Mouse (Mus musculus) R1 (cell line): ENCODE measurements at regions not wholly inside any gene's neighbourhood (a gene's known extent, or its start where the extent isn't known, plus 50 kb on each side); places are given as distances from the start of the nearest gene placed in this dataset.

Experiments used
- DNase-seq: peaks from one replicate; pipeline ENCODE4 v3.0.0-alpha.2; 2018; ENCODE audit warnings: low read depth, low spot score

DNA sequence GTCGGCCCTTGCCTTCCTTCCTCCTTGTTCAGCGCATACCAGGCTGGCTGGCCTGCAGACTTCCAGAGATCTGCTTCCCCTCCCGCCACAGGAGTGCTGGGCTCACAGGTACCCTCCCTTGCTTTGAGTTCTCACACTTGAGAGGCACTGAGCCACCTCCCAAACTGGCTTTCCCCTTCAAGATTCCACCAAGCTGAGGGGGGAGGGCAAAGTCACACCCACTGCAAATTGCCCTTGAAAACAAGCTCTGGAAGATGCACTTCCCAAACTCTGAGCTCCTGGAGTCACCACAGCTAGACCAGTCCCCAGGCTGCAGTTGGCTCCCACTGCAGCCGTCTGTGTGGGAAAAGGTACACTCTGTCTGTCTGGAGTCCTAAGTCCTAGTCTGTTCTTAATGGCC lies 142.1 kb upstream of the Slc22a12 start:
- DNase-seq = peak; percentile 66

DNA sequence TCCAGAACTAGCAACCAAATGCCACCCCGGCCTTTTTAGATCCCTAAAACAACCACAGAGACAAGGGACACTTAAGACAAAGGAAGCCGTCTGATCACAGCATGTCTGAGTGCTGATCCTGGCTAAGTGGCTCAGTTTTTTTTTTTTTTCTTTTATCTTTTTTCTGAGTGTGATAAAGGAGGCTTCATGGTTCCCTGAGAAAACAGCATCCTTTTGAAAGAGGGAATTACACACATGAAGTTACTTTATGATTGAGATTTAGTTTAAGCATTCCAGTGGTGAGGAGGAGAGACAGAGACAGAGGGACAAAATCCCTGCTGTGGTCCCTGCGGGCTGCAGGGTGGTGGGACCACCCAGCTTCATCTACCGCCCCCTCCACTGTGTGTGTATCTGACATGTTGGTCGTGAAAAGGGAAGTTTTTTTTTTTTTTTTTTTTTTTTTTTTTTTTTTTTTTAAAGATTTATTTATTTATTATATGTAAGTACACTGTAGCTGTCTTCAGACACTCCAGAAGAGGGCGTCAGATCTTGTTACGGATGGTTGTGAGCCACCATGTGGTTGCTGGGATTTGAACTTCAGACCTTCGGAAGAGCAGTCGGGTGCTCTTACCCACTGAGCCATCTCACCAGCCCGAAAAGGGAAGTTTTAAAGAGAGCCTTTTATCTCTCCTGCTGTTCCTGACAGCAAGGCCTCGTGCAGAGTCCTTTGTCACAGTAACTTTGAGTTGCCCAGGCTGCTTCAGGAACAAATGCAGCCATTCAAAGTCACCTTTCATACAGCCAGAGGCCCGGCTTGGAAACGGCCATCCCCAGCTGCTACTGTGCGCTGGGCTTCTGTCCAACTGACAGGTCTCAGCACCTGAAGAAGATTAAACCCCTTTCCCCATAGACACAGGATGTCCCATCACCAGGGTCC lies 136.8 kb upstream of the Slc22a12 start:
- DNase-seq = peak; percentile 69

DNA sequence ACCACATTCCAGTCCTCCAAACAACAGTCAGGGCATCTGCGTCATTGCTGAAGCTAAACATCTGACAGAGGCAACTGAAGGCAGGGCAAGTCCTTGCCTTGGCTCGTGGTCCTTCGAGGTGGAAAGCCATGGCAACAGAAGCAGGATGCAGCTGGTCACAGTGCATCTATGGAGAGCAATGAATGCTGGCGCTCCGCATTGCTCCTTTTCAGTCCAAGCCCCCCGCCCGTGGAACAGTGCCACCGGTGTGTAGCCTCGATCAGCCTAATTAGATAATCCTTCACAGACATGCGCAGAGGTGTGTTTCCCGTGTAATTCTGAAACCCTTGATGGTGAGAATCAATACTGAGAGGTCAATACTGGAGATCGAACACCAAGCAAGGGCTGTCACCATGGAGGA lies 134.7 kb upstream of the Slc22a12 start:
- DNase-seq = peak; percentile 51

DNA sequence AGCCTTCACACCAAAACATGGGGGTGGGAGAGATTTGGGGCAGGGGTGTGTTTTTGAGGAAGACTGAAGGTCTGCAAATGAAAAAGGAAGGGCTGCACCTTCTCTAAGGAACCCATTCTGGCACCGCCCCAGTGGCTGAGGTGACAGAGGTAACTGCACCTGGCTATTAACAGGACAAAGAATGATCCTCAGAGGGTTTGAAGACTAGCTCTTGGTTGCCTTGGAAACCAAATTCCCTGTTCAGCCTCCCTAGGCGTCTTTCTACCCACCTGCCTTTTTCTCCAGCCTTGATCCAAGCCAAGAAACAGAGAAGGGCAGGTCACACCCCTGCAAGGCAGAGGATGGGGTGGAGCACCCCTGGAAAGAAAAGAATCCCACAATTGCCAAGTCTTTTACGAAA lies 132.8 kb upstream of the Slc22a12 start:
- peak; percentile 99 for DNase-seq

DNA sequence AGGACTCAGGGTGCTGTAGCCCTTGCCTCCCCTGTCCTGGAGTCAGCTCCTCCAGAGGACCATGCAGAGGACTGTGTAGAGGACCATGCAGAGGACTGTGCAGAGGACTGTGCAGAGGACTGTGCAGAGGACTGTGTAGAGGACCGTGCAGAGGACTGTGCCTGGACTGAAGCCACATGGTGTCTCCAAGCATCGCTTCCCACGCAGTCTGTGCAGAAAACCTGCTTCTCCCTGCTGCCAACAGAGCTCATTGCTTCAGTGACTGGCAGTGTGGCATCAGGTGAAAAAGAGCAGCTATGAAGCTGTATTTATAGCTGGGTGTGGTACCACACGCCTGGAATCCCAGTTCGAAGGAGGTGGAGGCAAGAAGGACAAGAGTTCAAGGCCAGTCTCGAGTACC lies 128.9 kb upstream of the Slc22a12 start:
- no peak for DNase-seq

DNA sequence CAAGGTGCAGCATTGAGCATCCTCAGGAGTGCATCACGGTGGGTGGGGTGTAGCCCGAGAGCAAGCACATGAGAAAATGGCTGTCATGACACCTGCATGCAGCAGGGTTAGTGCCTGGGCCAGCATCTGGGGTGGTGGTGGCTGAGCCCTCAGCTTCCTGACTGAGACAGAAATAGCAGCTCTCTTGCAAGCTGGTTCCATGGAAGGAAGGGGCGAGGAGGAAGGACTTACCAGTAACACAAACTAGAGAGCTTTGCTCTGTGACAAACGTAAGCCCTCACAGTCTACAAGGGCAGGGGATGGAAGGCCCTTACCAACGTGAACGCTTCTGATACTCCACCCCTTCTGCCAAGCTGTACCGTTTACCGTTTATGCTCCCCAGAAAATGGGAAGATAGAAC lies 127.0 kb upstream of the Slc22a12 start:
- DNase-seq = no peak

DNA sequence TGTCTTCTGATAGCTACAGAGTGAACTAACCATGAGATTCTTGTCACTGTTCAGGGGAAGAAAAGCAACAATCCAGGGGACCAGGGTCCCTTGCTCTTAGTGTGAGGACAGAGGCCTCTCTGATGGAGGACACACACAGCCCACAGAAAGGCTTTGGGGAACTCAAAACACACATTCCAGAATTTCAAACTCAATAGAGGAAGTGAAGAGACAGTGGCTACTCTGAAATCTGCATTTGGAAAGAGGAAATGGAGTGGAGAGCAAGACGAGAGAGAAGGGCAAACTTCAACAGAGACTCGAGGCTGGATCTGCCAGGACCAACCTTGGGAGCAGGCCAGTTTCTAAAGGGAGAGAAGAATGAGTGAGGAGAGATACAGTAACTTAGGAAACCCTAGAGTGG lies 125.7 kb upstream of the Slc22a12 start:
- DNase-seq = no peak

DNA sequence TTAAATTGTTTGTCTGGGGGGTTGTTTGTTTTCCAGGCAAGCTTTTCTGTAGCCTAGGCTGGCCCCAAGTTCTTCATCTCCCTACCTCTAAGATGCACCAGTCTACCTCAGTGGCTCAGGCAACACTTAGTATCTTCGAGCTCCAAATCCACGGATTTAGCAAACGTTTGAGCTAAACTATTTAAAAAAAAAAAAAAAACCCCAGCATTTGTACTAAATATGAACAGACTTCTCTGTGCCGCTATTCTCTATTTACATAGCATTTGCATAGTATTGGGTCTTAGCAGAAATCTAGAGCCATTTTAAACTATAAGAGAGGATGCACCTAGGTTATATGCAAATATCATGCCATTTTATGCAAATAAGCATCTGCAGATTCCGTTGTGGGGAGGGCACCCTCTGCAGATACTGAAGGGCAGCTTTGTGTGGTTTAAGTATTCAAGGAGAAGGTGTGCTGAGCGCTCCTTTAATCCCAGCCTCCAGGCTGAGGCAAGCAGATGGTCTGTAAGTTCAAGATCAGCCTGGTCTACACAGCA lies 123.4 kb upstream of the Slc22a12 start:
- DNase-seq = no peak

DNA sequence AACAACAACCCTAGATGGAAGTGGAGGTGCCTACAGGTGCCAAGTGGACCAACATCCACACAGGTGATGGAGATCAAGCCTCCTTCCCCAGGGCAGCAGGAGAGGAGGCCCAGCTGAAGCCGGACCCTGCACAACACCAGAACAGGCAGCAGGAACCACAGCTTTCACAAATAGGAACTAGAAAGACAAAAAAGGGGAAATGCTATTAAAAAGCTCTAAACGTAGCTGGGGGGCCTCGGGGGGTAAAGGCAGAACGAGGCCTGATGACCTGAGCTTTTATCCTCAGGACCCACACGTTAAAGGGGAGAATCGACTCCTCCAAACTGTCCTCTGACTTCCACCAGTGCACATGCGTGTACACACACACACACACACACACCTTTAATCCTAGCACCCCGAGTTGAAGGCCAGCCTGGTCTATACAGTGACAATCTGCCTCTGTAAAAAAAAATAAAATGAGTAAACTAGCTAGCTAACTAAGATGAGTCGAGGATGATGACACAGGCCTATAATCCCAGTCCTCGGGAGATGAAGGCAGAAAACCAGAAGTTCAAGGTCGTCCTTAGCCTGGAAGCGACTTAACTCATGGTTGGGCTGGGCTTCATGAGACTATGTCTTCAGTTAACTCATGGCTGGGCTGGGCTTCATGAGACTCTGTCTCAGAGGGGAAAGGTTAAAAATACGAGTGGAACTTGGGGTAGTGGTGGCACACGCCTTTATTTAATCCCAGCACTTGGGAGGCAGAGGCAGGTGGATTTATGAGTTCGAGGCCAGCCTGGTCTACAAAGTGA lies 122.6 kb upstream of the Slc22a12 start:
- DNase-seq = no peak

DNA sequence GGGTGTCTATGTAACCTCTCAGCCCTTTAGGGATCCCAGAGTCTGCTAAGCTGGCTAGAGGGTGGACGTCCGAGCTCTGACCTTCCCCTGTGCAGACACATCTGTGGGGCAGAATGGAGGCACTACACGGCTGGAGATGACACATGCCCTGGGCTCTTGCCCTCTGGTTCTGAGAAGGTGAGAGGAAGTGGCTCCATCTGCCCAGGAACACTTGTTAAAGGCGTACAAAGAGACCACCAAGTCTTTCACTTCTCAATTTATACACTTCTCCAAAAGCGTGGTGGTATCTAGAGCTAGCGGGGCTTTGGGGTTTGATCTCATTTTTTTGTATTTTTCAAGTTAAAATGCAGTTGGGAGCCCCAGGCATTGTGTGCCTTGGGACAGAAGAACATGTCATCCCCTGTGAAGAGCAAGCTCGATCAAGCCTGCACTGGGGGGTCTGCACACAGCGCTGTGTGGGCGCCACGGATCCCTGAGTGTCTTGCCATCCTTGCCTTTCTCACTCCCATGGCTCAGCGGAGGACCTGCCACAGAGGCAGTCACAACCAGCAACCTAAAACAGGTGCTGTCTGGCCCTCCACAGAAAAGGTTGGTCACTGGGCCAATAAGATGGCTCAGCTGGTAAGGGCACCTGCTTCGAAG lies 121.6 kb upstream of the Slc22a12 start:
- no peak for DNase-seq

DNA sequence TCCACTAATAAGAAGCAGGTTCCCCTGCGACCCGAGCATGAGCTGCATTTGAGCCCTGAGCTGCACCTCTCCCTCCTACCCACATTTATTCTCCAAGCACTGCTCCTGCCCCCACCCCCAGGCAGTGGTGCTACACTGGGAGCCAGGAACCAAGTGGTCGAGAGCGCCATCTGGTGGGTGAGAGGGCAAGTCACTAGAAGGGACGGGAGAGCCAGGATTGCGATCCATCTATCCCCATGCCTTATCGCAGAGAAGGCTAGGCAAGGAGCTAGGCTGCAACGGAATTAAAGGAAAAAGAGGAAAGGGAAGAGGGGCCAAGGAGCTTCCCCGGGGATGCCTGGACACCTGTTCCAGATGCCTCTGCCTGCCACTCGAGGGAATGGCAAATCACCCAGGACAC lies 120.6 kb upstream of the Slc22a12 start:
- peak; percentile 89 for DNase-seq

DNA sequence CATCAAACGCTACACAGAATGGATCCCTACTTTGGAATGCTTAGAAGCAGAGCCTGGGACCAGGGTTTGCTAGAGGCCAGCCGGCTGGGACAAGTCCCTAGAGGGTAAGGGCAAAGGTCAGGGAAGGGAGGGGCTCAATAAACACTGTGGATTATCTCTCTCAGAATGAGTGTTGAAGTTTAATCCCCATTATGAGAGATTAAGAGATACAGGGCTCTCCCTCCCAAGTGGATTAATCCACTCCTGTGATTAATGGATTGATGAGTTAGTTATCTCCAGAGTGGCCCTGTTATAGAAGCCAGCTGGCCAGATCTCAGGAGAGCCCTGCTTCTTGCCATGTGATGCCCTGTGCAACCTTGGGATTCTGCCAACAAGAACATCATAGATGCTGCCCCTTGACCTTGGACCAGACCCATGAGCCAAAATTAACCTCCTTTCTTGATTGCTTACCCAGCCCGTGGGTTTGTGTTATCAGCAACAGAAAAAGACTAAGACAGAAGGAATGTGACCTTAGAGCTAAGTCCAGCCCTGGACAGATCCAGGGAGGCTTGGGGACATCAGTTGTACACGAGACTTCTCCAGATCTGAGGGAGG lies 119.6 kb upstream of the Slc22a12 start:
- no peak for DNase-seq

DNA sequence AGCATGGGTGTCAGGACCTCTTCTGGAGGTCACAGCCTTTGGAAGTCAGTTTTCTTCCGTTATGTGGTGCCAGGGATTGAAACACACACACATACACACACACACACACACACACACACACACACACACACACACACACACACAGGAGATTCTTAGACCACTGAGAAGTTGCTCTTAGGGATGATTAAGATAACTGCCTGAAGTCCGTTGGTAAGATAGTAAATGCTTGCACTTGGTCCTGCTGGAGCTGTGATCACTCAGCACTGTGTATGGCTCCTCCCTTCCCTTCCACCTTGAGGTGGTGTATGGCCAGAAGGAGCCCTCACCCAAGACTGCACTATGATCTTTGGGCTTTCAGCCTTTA lies 118.7 kb upstream of the Slc22a12 start:
- DNase-seq = no peak

DNA sequence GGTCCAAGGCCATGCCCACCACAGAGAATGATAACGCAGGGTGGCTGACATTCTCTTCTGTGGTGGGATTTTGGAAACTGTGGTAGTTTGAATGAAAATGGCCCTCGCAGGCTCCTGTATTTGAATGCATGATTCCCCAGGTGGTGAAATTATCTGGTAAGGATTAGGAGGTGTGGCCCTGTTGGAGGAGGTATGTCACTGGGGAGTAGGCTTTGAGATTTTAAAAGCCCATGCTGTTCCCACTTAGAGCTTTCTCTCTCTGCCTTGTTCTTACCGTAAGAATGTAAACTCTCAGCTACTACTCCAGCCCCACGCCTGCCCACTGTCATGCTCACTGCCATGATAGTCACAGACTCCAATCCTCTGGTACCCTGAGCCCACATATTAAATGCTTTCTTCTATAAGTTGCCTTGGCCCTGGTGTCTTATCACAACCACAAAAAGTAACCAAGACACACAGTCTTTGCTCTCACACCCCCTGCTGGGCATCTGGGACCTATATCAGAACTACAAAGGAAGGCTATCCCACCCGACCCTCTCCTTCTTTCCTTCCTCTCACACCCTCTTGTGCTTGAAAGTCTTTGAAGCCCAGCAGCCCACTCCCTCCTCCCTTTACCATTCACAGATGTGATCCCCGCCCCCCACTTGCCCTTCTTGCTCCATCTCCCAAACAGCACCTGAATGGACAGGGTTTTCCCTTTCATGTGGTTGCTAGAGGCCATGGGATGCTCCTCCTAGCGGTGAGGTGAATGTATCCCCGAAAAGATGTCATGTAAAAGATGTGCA lies 118.1 kb upstream of the Slc22a12 start:
- peak; percentile 85 for DNase-seq

DNA sequence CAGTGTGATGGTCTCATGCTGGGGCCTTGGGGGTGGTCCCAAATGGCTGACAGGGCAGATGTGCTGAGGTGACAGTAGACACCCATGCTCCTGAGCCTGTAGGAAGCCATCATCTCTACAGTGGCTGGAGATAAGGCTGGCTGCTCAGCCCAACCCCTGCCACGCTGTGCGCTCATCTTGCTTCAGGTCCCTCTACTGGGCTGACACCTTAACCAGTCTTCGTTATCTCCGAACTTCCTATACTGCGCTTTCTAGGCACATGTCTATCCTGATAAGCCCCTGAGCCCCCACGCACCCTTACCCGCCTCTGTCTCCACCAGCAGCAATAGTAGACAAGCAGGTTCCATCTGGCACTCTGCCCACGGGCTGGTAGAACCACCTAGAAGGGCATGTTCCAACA lies 117.3 kb upstream of the Slc22a12 start:
- DNase-seq = no peak

DNA sequence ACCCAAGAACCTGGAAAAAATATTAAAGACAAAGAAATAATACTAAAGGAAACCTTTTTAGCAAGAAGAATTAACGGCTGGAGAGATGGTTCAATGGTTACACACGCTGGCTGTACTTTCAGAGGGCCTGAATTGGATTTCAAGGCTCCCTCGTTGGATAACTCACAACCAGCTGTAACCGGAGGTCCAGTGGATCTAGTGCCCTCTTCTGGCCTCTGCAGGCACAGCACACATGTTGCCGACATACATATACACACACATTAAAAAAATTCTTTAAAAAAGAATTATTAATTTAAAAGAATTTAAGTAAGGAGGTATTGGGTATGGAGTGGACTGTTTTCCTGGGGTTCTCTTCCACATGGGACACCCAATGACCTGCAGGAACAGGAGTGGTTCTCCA lies 111.7 kb upstream of the Slc22a12 start:
- peak; percentile 46 for DNase-seq

DNA sequence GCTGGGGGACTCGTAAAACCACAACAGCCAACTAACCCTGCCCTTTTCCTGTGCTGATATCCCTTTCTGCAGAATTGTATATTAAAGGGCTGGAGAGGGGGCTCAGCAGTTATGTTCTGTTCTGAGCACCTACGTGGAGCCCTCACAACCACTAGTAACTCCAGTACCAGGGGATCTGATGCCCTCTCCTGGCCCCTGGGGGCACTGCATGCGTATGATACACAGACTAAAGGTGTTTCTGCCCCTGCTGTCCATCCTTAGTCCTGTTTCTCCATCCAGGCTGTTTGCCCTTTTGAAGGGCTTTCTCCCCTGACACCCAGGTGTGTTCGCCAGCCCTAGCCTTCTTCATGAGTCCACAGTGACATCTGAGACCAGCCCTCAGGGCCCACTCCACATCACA lies 109.9 kb upstream of the Slc22a12 start:
- DNase-seq = peak; percentile 80

DNA sequence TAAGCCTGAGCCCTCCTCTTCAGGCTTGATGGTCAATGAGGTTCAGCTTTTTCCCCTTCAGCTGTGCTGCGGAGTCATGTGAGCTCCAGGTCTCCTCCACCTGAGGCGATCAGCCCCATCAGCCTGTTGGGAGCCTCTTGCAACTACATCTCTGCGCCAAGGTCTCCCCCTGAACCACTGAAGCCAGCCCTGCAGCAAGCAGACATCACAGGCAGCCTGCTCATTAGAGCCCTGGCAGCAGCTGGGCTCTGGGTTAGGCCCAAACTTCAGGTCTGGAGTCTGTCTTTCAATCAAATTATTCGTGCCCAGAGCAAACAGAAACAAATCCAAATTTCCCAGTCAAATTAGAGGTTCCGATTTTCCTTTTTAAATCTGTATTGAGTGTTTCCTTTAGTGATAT lies 108.4 kb upstream of the Slc22a12 start:
- DNase-seq = no peak

DNA sequence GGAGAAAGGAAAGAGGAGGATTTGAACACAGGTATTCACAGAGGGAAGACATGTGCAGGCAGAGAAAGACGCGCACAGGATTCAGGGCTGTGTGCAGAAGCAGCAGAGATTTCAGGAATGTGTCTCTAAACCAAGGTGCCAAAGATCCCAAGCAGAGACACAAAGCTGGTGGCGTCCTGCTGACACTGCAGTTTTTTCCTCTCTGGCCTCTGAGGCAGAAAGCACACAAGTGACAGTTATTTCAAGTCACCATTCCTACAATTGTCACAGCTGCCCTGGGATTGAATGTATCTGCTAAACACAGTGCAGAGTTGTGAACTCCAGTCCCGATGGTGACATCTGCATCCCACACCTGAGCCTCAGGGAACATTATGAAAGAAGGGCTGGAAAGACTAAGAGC lies 107.1 kb upstream of the Slc22a12 start:
- DNase-seq = no peak

DNA sequence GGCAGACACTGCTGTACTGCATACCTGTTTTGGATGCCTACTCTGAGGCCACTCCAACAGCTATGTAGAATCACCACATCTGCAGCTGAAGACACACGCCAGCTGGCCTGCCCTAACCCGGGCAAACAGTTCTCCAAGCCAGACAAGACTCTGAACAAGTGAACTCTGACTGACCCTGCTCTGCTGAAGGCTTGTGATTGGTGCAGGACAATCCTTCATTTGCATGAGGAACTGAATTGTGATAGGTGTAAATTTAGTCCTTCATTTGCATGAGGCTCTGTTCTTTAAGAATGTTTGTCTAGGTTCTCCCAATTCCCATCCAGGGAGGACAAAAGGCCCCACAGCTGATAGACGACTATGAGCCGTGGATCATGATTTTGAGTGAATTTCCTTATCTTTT lies 104.9 kb upstream of the Slc22a12 start:
- DNase-seq = peak; percentile 81

DNA sequence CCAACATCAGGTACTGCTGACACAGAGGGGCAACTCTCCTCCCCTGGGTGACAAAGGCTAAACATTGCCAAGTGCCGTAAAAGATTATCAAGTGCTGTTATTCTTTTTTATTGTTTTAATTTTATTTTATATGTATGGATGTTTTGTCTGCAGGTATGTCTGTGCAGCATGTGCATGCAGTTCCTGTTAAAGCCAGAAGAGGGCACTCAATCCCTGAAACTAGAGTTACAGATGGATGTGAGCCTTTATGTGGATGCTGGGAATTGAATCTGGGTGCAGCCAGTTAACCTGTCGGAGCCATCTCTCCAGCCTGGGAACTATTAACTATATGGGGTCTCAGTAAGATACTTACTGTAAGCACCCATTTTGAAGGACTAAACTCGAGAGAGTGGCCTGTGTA lies 104.4 kb upstream of the Slc22a12 start:
- peak; percentile 73 for DNase-seq
